Mouse (Mus musculus) liver, embryonic 14.5 days (tissue): Measurements from ENCODE around the gene Ssr2. TPM values are rescaled to one million over a fixed set of nuclear protein-coding genes. Genes with fewer than 3 reads are reported as not detected.

Source experiments
- ATAC-seq: fragments of 200-750 bp; cut with Nextera tagmentation; 2 replicates; pipeline ENCODE4 v1.8.0; 2017; ENCODE audit warnings: moderate number of reproducible peaks, mild to moderate bottlenecking, moderate library complexity; ENCODE audit not compliant: insufficient read depth
- DNase-seq, 3 experiments: peaks; one replicate each; pipeline ENCODE4 v3.0.0-alpha.2; 2012 to 2013; ENCODE audit warnings: low read depth in 3 of 3, low spot score in 3 of 3
- H3K27ac ChIP-seq: fragments of 300-500 bp; sonication (generic); 2 replicates; pipeline ENCODE4 v1.5.1; 2014; ENCODE audit warnings: moderate library complexity, mild to moderate bottlenecking, control low read depth, inconsistent platforms
- H3K27me3 ChIP-seq: fragments of 300-500 bp; sonication (generic); 2 replicates; pipeline ENCODE4 v1.6.1; 2014; ENCODE audit warnings: mild to moderate bottlenecking, low read length, moderate library complexity; ENCODE audit not compliant: control insufficient read depth, insufficient read depth
- H3K36me3 ChIP-seq: fragments of 300-500 bp; sonication (generic); replicated peaks from 2 replicates; pipeline ENCODE4 v1.6.1; 2014; ENCODE audit warnings: low read depth; ENCODE audit not compliant: control insufficient read depth, insufficient read depth
- H3K4me1 ChIP-seq, 2 experiments: fragments of 200-500 bp in 1 of 2; fragments of 300-500 bp in 1 of 2; sonication (generic) in 1 of 2; replicated peaks; 2 replicates each; pipeline ENCODE4 v1.6.1; 2012 to 2014; ENCODE audit warnings: antibody characterized with exemption in 1 of 2, inconsistent platforms in 1 of 2, low read length in 1 of 2; ENCODE audit not compliant: control insufficient read depth in 2 of 2, insufficient read depth in 2 of 2
- H3K4me2 ChIP-seq: fragments of 300-500 bp; sonication (generic); 2 replicates; pipeline ENCODE4 v1.6.1; 2014; ENCODE audit warnings: low read depth, mild to moderate bottlenecking, control low read depth, moderate library complexity
- H3K4me3 ChIP-seq, 2 experiments: fragments of 200-500 bp in 1 of 2; fragments of 300-500 bp in 1 of 2; sonication (generic) in 1 of 2; 2 replicates each; pipeline ENCODE4 v1.5.1; 2012 to 2014; ENCODE audit warnings: low read depth in 2 of 2, low read length in 2 of 2, mild to moderate bottlenecking in 2 of 2, control low read depth in 1 of 2, inconsistent platforms in 1 of 2, moderate library complexity in 1 of 2; ENCODE audit not compliant: insufficient read depth in 1 of 2
- H3K9ac ChIP-seq: fragments of 300-500 bp; sonication (generic); replicated peaks from 2 replicates; pipeline ENCODE4 v1.6.1; 2014; ENCODE audit warnings: mild to moderate bottlenecking, control low read depth, moderate library complexity
- H3K9me3 ChIP-seq: fragments of 300-500 bp; sonication (generic); 2 replicates; pipeline ENCODE4 v1.6.1; 2016; ENCODE audit warnings: low read length, mixed read lengths; ENCODE audit not compliant: control insufficient read depth
- CTCF ChIP-seq: IDR thresholded peaks from 2 replicates; pipeline ENCODE4 v1.5.1; 2016; ENCODE audit warnings: antibody characterized with exemption, low read depth, control low read depth
- EP300 ChIP-seq: IDR thresholded peaks from 2 replicates; pipeline ENCODE4 v1.6.1; 2016; ENCODE audit warnings: antibody characterized with exemption, low read depth
- WGBS: fragments of 180-500 bp; shearing (Covaris S2); extraction: QIAGEN DNeasy Blood & Tissue Kit; methylation state at CpG from one replicate; pipeline ENCODE4 v1.1.7; 2014; ENCODE audit not compliant: insufficient replicate concordance; 5-methylcytosine and 5-hydroxymethylcytosine counted together
- polyA plus RNA-seq, 2 experiments: library from polyadenylated mRNA; depleted of rRNA in 1 of 2; stranded (reverse) in 1 of 2; unstranded in 1 of 2; fragments of >200 nt; fragmentation: Nextera tagmentation in 1 of 2; extraction: Ambion mirVana in 1 of 2; gene quantifications; 2 replicates each; pipeline versions ENCODE4 v1.2.1 to v1.2.3; 2012 to 2014

The Ssr2 gene
- polyA plus RNA-seq, 2 experiments = 165 to 173 TPM

- H3K27ac ChIP-seq = no peak overlapping the region
- WGBS = 89% methylated on average over 6 of the region's 6 CpGs
- no peaks in the 10 kb centered on the region for H3K9me3 ChIP-seq
- no peaks in the 10 kb centered on the region for H3K27me3 ChIP-seq
- DNase-seq = no peak
- H3K4me1 ChIP-seq = peaks cover 0 to 3% of the 10 kb centered on the region in 2 experiments; a peak in 1 of 4 replicates
- H3K4me3 ChIP-seq = no peak overlapping the region
- peaks cover 40% of the 10 kb centered on the region for H3K36me3 ChIP-seq
- H3K9ac ChIP-seq = no peak overlapping the region
- TF ChIP-seq EP300 (no peak), CTCF (no peak)
- no peak for ATAC-seq
- no peak overlapping the region for H3K4me2 ChIP-seq
These were observed 10.1 kb downstream of the Ssr2 start for GRCm38 (mm10) chr3:88585769-88586168.

GRCm38 (mm10) chr3:88586640-88587039, 11.0 kb downstream of the Ssr2 start:
- Histone ChIP-seq H3K36me3 (peaks cover 36% of the 10 kb centered on the region), H3K9me3 (no peaks in the 10 kb centered on the region), H3K4me2 (no peak overlapping the region), H3K4me3 (no peak overlapping the region), H3K4me1 (no peaks in the 10 kb centered on the region), H3K27me3 (no peaks in the 10 kb centered on the region), H3K9ac (no peak overlapping the region), H3K27ac (no peak overlapping the region)
- no peak for TF ChIP-seq CTCF
- no peak for TF ChIP-seq EP300
- WGBS = 78% methylated on average over 5 of the region's 5 CpGs
- DNase-seq (no peak), ATAC-seq (no peak)

- Histone ChIP-seq H3K27me3 (no peaks in the 10 kb centered on the region), H3K9ac (no peak overlapping the region), H3K4me2 (no peak overlapping the region), H3K4me3 (no peak overlapping the region), H3K36me3 (peaks cover 29% of the 10 kb centered on the region), H3K27ac (no peak overlapping the region), H3K9me3 (no peaks in the 10 kb centered on the region), H3K4me1 (peaks cover 0 to 13% of the 10 kb centered on the region in 2 experiments; a peak in 3 of 4 replicates)
- 44% methylated on average over 5 of the region's 5 CpGs for WGBS
- ATAC-seq (no peak), DNase-seq (no peak)
- no peak for TF ChIP-seq CTCF
- TF ChIP-seq EP300 = no peak
These were observed 14.6 kb downstream of the Ssr2 start for GRCm38 (mm10) chr3:88590246-88590645.

GRCm38 (mm10) chr3:88591044-88591443, 15.4 kb downstream of the Ssr2 start:
- DNase-seq = no peak
- Histone ChIP-seq H3K27me3 (no peaks in the 10 kb centered on the region), H3K4me3 (no peak overlapping the region), H3K36me3 (peaks cover 25% of the 10 kb centered on the region), H3K9me3 (no peaks in the 10 kb centered on the region), H3K27ac (no peak overlapping the region), H3K4me2 (no peak overlapping the region), H3K4me1 (peaks cover 0 to 13% of the 10 kb centered on the region in 2 experiments; a peak in 3 of 4 replicates), H3K9ac (no peak overlapping the region)
- TF ChIP-seq EP300 (no peak), CTCF (no peak)
- 61% methylated on average over 3 of the region's 3 CpGs for WGBS
- ATAC-seq = no peak

- no peak overlapping the region for H3K4me3 ChIP-seq
- H3K27me3 ChIP-seq = no peaks in the 10 kb centered on the region
- peak; percentile 56; the same call in 1 of the 2 replicates for TF ChIP-seq CTCF
- no peak for TF ChIP-seq EP300
- H3K36me3 ChIP-seq = peaks cover 14% of the 10 kb centered on the region
- H3K9ac ChIP-seq = no peak overlapping the region
- DNase-seq (peak; percentile 46 to 60 (median 55)), ATAC-seq (peak; percentile 55)
- WGBS = 23% methylated on average over 9 of the region's 9 CpGs
- H3K9me3 ChIP-seq = no peaks in the 10 kb centered on the region
- peaks cover 0 to 13% of the 10 kb centered on the region in 2 experiments; a peak in 3 of 4 replicates for H3K4me1 ChIP-seq
- peak overlapping the region; percentile 36 for H3K4me2 ChIP-seq
- H3K27ac ChIP-seq = no peak overlapping the region
These were observed 16.5 kb downstream of the Ssr2 start for GRCm38 (mm10) chr3:88591950-88592731.
